Mouse (Mus musculus) MEL (cell line): ENCODE results near the gene Plk2. TPM values are rescaled to one million over a fixed set of nuclear protein-coding genes. Genes with fewer than 3 reads are reported as not detected.
A peak's percentile ranks its signal among the peaks of the same experiment; 100 is the strongest.

Source experiments
- DNase-seq: peaks from one replicate; pipeline ENCODE4 v3.0.0; 2011; ENCODE audit warnings: low read depth, low spot score
- H3K27ac ChIP-seq: 2 replicates; pipeline ENCODE4 v1.5.1; 2012; ENCODE audit warnings: low read depth, mild to moderate bottlenecking, control low read depth, low read length, moderate library complexity; ENCODE audit not compliant: control insufficient read depth
- H3K27me3 ChIP-seq, 2 experiments: fragments of 150-350 bp in 1 of 2; sonication (generic) in 1 of 2; 2 replicates each; pipeline ENCODE4 v1.6.1; 2012; ENCODE audit warnings: low read length in 2 of 2, mild to moderate bottlenecking in 2 of 2, improper control_type of control experiment in 1 of 2, moderate library complexity in 1 of 2; ENCODE audit not compliant: insufficient read depth in 2 of 2, control insufficient read depth in 1 of 2
- H3K36me3 ChIP-seq, 2 experiments: 2 replicates each; pipeline ENCODE4 v1.6.1; 2012 to 2014; ENCODE audit warnings: low read length in 2 of 2, improper control_type of control experiment in 1 of 2, inconsistent platforms in 1 of 2, mild to moderate bottlenecking in 1 of 2; ENCODE audit not compliant: insufficient read depth in 2 of 2, control insufficient read depth in 1 of 2
- H3K4me1 ChIP-seq, 2 experiments: fragments of 150-350 bp in 1 of 2; sonication (generic) in 1 of 2; 2 replicates each; pipeline ENCODE4 v1.6.1; 2012; ENCODE audit warnings: low read length in 2 of 2, improper control_type of control experiment in 1 of 2, mild to moderate bottlenecking in 1 of 2; ENCODE audit not compliant: insufficient read depth in 2 of 2, control insufficient read depth in 1 of 2
- H3K4me3 ChIP-seq, 2 experiments: fragments of 150-350 bp in 1 of 2; sonication (generic) in 1 of 2; 2 replicates each; pipeline ENCODE4 v1.5.1; 2012; ENCODE audit warnings: low read depth in 2 of 2, low read length in 2 of 2, mild to moderate bottlenecking in 2 of 2, moderate library complexity in 2 of 2, control low read depth in 1 of 2, improper control_type of control experiment in 1 of 2; ENCODE audit not compliant: control insufficient read depth in 1 of 2, insufficient read depth in 1 of 2
- H3K79me2 ChIP-seq: 2 replicates; pipeline ENCODE4 v1.6.1; 2012; ENCODE audit warnings: mild to moderate bottlenecking, low read length, moderate library complexity; ENCODE audit not compliant: control insufficient read depth, poor library complexity, insufficient read depth
- H3K9ac ChIP-seq: 2 replicates; pipeline ENCODE4 v1.6.1; 2012; ENCODE audit warnings: low read depth, mild to moderate bottlenecking, control low read depth, low read length, moderate library complexity; ENCODE audit not compliant: control insufficient read depth, poor library complexity, severe bottlenecking
- H3K9me3 ChIP-seq: fragments of 150-350 bp; sonication (generic); replicated peaks from 2 replicates; pipeline ENCODE4 v1.6.1; 2012; ENCODE audit warnings: mild to moderate bottlenecking, low read length, improper control_type of control experiment, moderate library complexity; ENCODE audit not compliant: insufficient read depth
- BHLHE40 ChIP-seq: IDR thresholded peaks from 2 replicates; pipeline ENCODE4 v1.6.1; 2012; ENCODE audit warnings: low read depth, mild to moderate bottlenecking, inconsistent platforms, low read length, improper control_type of control experiment, borderline replicate concordance
- CHD2 ChIP-seq: IDR thresholded peaks from 2 replicates; pipeline ENCODE4 v1.6.1; 2011; ENCODE audit warnings: low read length, improper control_type of control experiment
- ELF1 ChIP-seq: IDR thresholded peaks from 2 replicates; pipeline ENCODE4 v1.6.1; 2014; ENCODE audit warnings: low read depth, mild to moderate bottlenecking, inconsistent platforms, low read length, improper control_type of control experiment, moderate library complexity
- EP300 ChIP-seq, 2 experiments: IDR thresholded peaks; 2 replicates each; pipeline ENCODE4 v1.6.1; 2011; ENCODE audit warnings: improper control_type of control experiment in 2 of 2, low read length in 2 of 2, low read depth in 1 of 2, mild to moderate bottlenecking in 1 of 2
- ETS1 ChIP-seq: IDR thresholded peaks from 2 replicates; pipeline ENCODE4 v1.6.1; 2012; ENCODE audit warnings: low read depth, mild to moderate bottlenecking, inconsistent platforms, low read length, improper control_type of control experiment, moderate library complexity
- JUND ChIP-seq: IDR thresholded peaks from 2 replicates; pipeline ENCODE4 v1.6.1; 2011; ENCODE audit warnings: low read depth, mild to moderate bottlenecking, improper control_type of control experiment, low read length
- KAT2A ChIP-seq: conservative IDR thresholded peaks from 2 replicates; pipeline ENCODE4 v1.6.1; 2012; ENCODE audit warnings: low read depth, low read length, improper control_type of control experiment, inconsistent platforms
- MAZ ChIP-seq: IDR thresholded peaks from 2 replicates; pipeline ENCODE4 v1.6.1; 2012; ENCODE audit warnings: low read depth, mild to moderate bottlenecking, inconsistent platforms, low read length, improper control_type of control experiment
- MXI1 ChIP-seq: IDR thresholded peaks from 2 replicates; pipeline ENCODE4 v1.6.1; 2011; ENCODE audit warnings: mild to moderate bottlenecking, low read depth, low read length, improper control_type of control experiment
- MYB ChIP-seq: IDR thresholded peaks from 2 replicates; pipeline ENCODE4 v1.6.1; 2011; ENCODE audit warnings: mild to moderate bottlenecking, low read depth, low read length, improper control_type of control experiment
- MYC ChIP-seq: IDR thresholded peaks from 2 replicates; pipeline ENCODE4 v1.6.1; 2011; ENCODE audit warnings: low read depth, mild to moderate bottlenecking, low read length, improper control_type of control experiment, moderate library complexity
- POLR2A ChIP-seq, 2 experiments: IDR thresholded peaks; 2 replicates each; pipeline ENCODE4 v1.6.1; 2011 to 2012; ENCODE audit warnings: low read length in 2 of 2, mild to moderate bottlenecking in 2 of 2, control low read depth in 1 of 2, improper control_type of control experiment in 1 of 2, low read depth in 1 of 2, moderate library complexity in 1 of 2; ENCODE audit not compliant: control insufficient read depth in 1 of 2, insufficient read depth in 1 of 2, poor library complexity in 1 of 2
- RCOR1 ChIP-seq: IDR thresholded peaks from 2 replicates; pipeline ENCODE4 v1.6.1; 2012; ENCODE audit warnings: low read depth, mild to moderate bottlenecking, inconsistent platforms, low read length, improper control_type of control experiment
- SIN3A ChIP-seq: IDR thresholded peaks from 2 replicates; pipeline ENCODE4 v1.6.1; 2012; ENCODE audit warnings: low read length, improper control_type of control experiment, inconsistent platforms
- TAL1 ChIP-seq: IDR thresholded peaks from 2 replicates; pipeline ENCODE4 v1.6.1; 2012; ENCODE audit warnings: mild to moderate bottlenecking, inconsistent platforms, low read length, moderate library complexity, mixed read lengths
- TBP ChIP-seq: IDR thresholded peaks from 2 replicates; pipeline ENCODE4 v1.8.0; 2011; ENCODE audit warnings: low read depth, low read length, improper control_type of control experiment
- TCF12 ChIP-seq: IDR thresholded peaks from 2 replicates; pipeline ENCODE4 v1.6.1; 2014; ENCODE audit warnings: low read depth, mild to moderate bottlenecking, inconsistent platforms, low read length, improper control_type of control experiment, moderate library complexity
- UBTF ChIP-seq: IDR thresholded peaks from 2 replicates; pipeline ENCODE4 v1.6.1; 2012; ENCODE audit warnings: low read depth, mild to moderate bottlenecking, inconsistent platforms, low read length, improper control_type of control experiment, moderate library complexity, borderline replicate concordance; ENCODE audit not compliant: insufficient read depth
- USF1 ChIP-seq: IDR thresholded peaks from 2 replicates; pipeline ENCODE4 v1.6.1; 2014; ENCODE audit warnings: low read depth, mild to moderate bottlenecking, inconsistent platforms, low read length, improper control_type of control experiment, moderate library complexity
- polyA plus RNA-seq, 2 experiments: library from polyadenylated mRNA; stranded (reverse) in 1 of 2; unstranded in 1 of 2; fragments of >175 nt in 1 of 2; fragments of >200 nt in 1 of 2; gene quantifications; 2 replicates each; pipeline versions ENCODE4 v1.2.1 to v1.2.4; 2012; ENCODE audit warnings: low replicate concordance in 2 of 2, low read depth in 1 of 2; ENCODE audit not compliant: insufficient read length in 2 of 2, insufficient read depth in 1 of 2, missing spikeins in 1 of 2
- total RNA-seq: library from RNA; depleted of rRNA; stranded (reverse); fragments of 300-350 nt; gene quantifications from 2 replicates; pipeline ENCODE4 v1.2.3, GENCODE M21; 2012

Gene Plk2
- total and polyA plus RNA-seq, 3 experiments = not detected

DNA sequence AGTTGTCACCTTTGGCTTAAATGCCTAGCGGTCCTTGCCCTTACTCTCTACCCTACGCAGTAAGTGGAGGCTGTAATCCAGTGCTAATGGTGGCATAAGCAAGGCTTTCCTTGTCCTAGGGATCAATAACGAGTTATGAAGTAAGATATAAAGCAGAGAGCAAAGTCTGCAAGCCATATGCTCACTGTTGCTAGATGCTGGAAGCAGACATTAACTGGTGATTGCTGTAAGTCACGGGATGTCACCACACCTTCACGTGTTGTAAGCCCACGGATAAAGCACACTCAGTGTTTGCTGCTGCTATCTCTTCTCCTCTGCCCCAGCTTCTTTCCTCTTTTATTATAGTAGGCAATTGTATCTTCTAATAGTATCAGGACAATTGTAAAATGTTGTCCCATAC lies 43.8 kb upstream of the Plk2 start:
- no peak overlapping the region for H3K9ac ChIP-seq
- H3K27me3 ChIP-seq = no peaks in the 10 kb centered on the region
- H3K27ac ChIP-seq = no peak overlapping the region
- no peak for TF ChIP-seq JUND
- TF ChIP-seq MAZ = no peak
- peak; percentile 49; the same call in 1 of the 2 replicates for TF ChIP-seq BHLHE40
- TF ChIP-seq, all 39 proteins: peak for 1
- no peaks in the 10 kb centered on the region for H3K9me3 ChIP-seq
- no peaks in the 10 kb centered on the region for H3K36me3 ChIP-seq
- no peaks in the 10 kb centered on the region for H3K79me2 ChIP-seq
- H3K4me1 ChIP-seq = peaks cover 4 to 5% of the 10 kb centered on the region in 2 experiments; a peak in 3 of 4 replicates
- DNase-seq = no peak
- H3K4me3 ChIP-seq = no peak overlapping the region

DNA sequence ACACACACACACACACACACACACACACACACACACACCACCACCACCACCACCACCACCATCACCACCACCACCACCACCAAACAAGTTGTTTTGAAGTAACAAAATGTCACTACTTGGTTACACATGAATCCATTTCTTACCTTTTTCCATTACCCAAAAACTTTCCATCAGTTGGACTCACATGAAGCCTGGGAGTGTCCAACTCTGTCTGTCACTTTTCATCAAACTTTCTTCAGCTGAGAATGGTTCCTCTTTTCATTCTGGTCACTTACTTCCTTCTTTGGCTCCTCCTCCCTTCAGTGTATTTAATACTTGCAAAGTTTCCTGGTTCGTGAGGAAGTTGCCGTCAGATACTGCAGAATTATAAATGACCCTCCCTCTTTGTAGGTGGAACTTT lies 37.9 kb upstream of the Plk2 start, which contains the start of gene Gapt:
Gene Gapt (minus strand): TSS at position 259 of the 400 bp plus-strand sequence.
- H3K27me3 ChIP-seq = no peaks in the 10 kb centered on the region
- no peak within 1 kb of the TSS for H3K4me3 ChIP-seq
- no peak within 1 kb of the TSS for H3K9ac ChIP-seq
- peaks cover 0 to 5% of the 10 kb centered on the region in 2 experiments; a peak in 3 of 4 replicates for H3K4me1 ChIP-seq
- no peak within 1 kb of the TSS for H3K27ac ChIP-seq
- no peaks in the 10 kb centered on the region for H3K36me3 ChIP-seq
- H3K9me3 ChIP-seq = no peaks in the 10 kb centered on the region
- no peaks in the 10 kb centered on the region for H3K79me2 ChIP-seq
- peak; percentile 44 for DNase-seq
- TF ChIP-seq ELF1 = peak; percentile 36; the same call in 1 of the 2 replicates
- peak; percentile 22; the same call in 1 of the 2 replicates for TF ChIP-seq ETS1
- TF ChIP-seq SIN3A = no peak
- TF ChIP-seq MYC = no peak

DNA sequence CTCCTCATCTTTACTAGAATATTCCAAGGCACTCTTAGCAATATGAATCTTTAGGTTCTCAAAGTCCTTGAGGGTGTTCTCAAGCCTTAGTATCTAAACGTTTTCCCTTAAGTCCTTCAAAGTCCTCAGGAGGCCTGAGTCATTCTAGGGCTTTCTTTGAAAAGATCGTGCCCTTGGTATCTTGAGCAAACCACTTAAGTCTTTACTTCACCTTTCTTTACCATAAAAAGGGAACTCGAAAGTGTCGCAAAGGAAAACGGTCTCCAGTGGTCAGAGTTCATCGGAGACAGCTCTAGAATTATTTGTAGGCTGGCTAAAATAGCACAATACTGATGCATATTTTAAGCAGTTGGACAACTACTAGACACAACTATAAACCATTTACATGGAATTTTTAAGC lies 31.1 kb upstream of the Plk2 start:
- Histone ChIP-seq H3K27ac (no peak overlapping the region), H3K4me3 (no peak overlapping the region), H3K79me2 (no peaks in the 10 kb centered on the region), H3K27me3 (no peaks in the 10 kb centered on the region), H3K4me1 (peaks cover 3 to 10% of the 10 kb centered on the region in 2 experiments), H3K9ac (no peak overlapping the region), H3K9me3 (no peaks in the 10 kb centered on the region), H3K36me3 (peaks cover 0 to 2% of the 10 kb centered on the region in 2 experiments; a peak in 2 of 4 replicates)
- no peak for DNase-seq
- TF ChIP-seq UBTF (no peak), MYB (no peak), POLR2A (IDR thresholded peaks at IDR 0.05; ENCODE audit: control insufficient read depth in 1 of 2, insufficient read depth in 1 of 2, low read depth in 1 of 2, low read length in 2 of 2, poor library complexity in 1 of 2) (no peak), KAT2A (no peak), EP300 (IDR thresholded peaks at IDR 0.05; ENCODE audit: low read depth in 1 of 2, low read length in 2 of 2) (no peak), MYC (no peak), TCF12 (no peak), TAL1 (no peak), JUND (no peak), SIN3A (no peak), CHD2 (no peak), ETS1 (no peak), RCOR1 (no peak), TBP (no peak), ELF1 (no peak), USF1 (no peak), BHLHE40 (no peak), MXI1 (no peak)
